Mouse (Mus musculus) gastrocnemius, adult 8-10 months (tissue): Measurements from ENCODE around the gene Basp1. TPM values are rescaled to one million over a fixed set of nuclear protein-coding genes. Genes with fewer than 3 reads are reported as not detected.
A peak's percentile ranks its signal among the peaks of the same experiment; 100 is the strongest.

Source experiments
- DNase-seq, 2 experiments: peaks; one replicate each; pipeline ENCODE4 v3.0.0; 2022; ENCODE audit warnings: low spot score in 2 of 2
- total RNA-seq, 4 experiments: library from RNA; stranded (reverse); gene quantifications; 2 replicates each; pipeline ENCODE4 v1.2.4; 2022

Basp1 gene
- total RNA-seq, 4 experiments from 2014 or later: 0.34 to 1.5 (median 0.75) TPM

GRCm38 (mm10) chr15:25416367-25416766 is 2.8 kb upstream of the Basp1 start:
- DNase-seq: no peak

GRCm38 (mm10) chr15:25415958-25416357 is 2.4 kb upstream of the Basp1 start:
- DNase-seq: no peak

DNA sequence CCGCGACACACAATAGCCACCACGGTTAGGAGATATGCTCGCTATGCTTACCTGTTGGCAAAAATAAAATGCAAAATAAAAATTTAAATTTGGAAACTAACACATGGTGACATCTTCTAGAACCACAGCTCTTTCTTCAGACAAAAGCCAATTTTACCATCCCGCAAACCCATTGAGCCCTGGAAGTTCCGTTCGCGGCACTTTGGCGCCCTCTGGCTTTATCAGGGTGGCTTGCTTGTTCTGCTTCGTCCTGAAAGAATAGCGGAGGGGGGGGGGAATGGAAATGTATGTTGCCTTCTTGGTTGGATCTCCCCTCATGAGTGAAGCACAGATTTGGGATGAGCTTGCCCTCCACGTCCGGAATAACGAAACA is 1.2 kb upstream of the Basp1 start:
- DNase-seq: peak; percentile 53 to 57

DNA sequence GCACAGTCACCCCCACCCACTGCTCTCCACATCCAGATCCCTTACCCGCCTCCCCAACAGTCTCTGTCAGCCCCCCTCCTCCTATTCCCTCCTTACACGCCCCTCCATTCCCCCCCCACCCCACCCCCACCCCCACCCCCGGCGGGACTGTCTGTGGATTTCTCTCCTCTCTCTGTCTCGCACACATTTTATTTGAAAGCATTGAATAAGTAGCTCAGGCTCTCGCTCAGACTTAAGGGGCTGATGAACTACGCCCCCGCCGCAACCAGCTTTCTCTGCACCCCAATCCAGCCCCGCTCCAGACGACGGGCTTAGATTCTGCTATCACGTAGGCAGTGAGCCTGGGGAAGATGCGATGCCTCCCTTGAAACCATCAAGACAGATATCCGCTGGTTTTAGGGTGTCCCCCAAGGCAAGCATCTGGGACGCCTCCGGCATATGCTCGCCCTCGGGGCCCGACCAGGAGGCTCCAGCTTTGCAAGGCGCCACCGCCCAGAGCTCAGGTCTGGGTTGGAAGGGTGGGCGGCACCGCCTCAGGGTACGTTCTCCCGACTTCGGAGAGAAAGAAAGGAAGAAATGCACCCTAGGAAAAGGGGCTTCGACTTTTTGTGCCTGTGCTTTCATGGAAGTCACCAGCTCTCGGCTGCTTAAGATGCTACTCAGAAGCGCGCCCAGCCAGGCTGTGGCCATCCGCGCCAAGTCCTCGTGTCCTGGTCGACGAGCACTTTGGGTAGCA is 615 bp upstream of the Basp1 start:
- no peak for DNase-seq

- no peak for DNase-seq
Observed at GRCm38 (mm10) chr15:25412761-25413261, 753 bp downstream of the Basp1 start.

- no peak for DNase-seq
Observed at GRCm38 (mm10) chr15:25412171-25412641, 1.4 kb downstream of the Basp1 start.

- no peak for DNase-seq
Observed at GRCm38 (mm10) chr15:25411461-25411860, 2.1 kb downstream of the Basp1 start.

DNA sequence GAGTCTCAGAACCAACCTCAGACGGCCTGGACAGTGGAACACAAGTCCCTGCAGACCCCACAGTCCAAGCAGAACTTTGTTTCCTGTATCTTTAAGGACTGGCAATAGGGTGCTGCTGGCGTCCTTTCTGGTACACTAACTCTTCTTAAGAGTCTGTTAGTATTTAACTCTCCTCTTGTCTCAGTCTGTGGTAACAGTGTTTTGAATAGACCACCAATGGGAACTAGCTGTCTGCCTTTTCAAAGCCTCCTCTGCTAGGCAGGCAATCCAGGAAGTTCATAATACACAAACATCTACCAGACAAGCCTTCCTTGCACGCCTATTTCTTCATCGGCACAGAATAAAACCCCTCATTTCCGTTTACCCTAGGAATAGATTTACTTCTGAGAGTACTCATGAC is 7.6 kb downstream of the Basp1 start:
- DNase-seq: no peak

DNA sequence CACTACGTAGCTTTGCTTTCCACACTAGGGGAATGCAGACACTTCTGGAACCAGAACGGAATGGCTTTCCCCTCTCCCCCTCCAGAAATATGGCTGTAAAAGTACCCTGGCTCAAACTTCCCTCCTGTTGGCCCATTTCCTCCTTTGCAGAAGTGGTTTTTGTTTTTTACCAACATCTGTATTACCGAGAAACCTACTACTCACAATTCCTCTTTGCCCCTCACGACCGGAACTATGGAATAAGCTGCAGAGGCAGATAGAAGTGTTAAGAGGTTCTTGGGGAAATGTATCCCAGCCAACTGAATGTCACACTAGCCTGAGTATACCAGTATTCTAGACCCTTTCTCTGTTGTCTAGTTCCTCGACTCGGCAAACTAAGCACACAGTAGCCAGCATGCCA is 9.7 kb downstream of the Basp1 start:
- DNase-seq: no peak

GRCm38 (mm10) chr15:25402001-25402400 is 11.6 kb downstream of the Basp1 start:
- no peak for DNase-seq

DNA sequence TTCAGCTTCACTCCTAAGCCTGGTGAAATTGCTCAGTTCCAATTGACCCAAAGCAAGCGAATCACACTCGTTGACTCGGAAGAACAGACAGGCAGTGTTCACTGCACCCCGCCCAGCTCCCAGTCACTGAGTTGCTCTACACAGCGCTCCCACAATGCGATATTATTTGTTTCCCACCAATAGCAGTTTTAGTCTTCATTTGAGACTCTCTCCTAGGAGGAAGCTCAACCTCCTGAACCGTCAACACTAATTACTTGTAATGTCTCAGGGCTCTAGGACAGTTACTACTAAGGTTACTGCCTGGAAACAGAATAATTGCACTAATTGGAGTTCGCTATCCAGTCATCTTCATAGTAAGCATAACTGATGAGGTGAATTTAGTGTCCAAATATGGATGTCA is 13.3 kb downstream of the Basp1 start:
- DNase-seq: no peak

DNA sequence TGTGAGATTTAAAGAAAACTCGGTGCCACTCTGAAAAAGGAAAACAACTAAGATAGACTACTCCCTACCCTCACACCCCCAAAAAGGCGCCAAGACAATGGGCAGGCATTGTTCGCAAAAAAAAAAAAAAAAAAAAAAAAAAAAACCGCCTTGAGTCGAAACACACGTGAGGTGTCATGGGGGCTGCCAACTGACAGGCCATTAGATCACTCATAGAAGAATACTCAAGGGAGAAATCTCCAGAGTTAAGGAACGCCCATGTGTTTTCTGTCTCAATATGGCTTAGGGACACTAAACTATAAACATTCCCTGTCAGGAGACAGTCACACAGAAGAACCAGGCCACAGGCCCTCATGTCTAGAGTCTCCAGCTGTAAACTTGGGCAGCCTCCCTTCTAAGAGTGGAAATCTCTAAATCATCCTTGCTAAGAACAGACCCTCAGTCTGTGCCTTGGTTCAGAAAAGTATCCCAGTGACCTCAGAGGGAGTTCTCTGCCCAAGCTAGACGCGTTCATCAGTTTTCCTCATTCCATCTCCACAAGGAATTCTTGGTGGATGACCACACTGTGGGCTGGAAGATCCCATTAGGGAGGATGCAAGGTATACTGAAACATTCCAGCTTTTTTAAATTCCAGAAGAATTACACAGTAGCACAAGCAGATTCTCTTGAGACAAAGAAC is 17.5 kb downstream of the Basp1 start:
- DNase-seq: no peak

DNA sequence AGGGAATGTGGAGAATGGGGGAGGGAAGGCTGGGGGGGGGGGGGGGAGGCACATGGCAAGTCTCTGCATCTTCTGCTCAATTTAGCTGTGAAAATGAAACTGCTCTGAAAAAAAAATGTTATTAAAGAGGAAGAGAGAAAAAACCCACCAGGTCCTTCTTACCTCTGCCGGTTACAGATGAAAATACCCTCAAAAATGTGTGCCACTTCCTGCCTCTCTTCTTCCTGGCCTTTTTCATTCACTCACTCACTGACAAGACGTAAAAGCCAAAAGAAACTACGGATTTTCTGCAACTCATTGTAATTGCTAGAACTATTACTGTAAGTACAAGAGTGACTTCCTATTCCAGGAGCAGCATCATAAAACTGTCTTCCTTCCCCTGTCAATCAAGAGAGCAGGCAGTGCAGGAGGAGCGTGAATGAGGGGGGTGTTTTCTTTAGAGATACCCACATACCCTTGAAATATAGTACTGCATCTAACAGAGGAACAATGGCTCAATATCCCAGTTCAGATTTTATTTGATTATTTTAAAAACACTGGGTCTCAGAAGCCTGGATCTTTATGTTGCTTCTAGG is 21.0 kb downstream of the Basp1 start:
- no peak for DNase-seq

GRCm38 (mm10) chr15:25391210-25391609 is 22.4 kb downstream of the Basp1 start:
- no peak for DNase-seq

DNA sequence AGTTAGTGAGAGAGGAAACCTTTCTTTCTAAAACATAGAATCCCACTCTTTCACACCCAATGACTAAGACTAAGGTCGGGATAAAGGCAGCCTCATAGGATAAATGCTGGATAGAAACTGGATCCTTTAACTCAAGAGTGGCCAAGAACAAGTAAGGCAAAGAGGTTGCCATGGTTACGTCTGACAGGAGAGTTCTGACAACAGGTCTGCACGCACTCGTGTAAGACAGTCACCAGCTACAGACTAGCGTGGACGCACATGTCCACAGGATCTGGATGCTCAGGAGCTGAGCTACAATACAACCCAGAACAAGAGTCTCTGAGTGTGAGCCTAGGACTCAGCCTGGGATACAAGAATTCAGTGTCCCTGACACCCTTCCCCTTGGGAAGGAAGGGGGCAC is 26.0 kb downstream of the Basp1 start:
- no peak for DNase-seq

GRCm38 (mm10) chr15:25380051-25380450 is 33.5 kb downstream of the Basp1 start:
- DNase-seq: no peak

GRCm38 (mm10) chr15:25378707-25379106 is 34.9 kb downstream of the Basp1 start:
- DNase-seq: no peak

GRCm38 (mm10) chr15:25376914-25377313 is 36.6 kb downstream of the Basp1 start:
- no peak for DNase-seq

- no peak for DNase-seq
Observed at GRCm38 (mm10) chr15:25373486-25373885, 40.1 kb downstream of the Basp1 start.

GRCm38 (mm10) chr15:25369522-25369921 is 44.0 kb downstream of the Basp1 start:
- DNase-seq: no peak

DNA sequence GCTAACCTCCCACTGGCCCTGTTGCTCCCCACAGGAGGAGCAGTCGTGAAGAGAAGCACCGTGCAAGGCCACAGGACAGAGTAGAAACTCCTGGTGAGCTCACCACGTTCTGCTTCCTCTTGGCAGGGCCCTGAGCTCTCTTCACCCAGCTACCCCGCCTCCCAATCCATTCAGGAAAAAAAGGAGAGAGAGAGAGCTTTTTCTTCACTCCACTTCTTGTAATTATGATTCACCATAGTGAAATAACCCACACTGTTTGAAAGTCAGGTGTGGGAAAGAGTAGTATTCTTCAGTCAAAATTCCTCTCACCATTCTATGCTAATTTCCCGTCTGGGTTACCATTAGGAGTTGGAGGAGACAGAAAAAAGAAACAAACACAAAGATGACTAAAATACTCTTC is 48.1 kb downstream of the Basp1 start:
- no peak for DNase-seq

DNA sequence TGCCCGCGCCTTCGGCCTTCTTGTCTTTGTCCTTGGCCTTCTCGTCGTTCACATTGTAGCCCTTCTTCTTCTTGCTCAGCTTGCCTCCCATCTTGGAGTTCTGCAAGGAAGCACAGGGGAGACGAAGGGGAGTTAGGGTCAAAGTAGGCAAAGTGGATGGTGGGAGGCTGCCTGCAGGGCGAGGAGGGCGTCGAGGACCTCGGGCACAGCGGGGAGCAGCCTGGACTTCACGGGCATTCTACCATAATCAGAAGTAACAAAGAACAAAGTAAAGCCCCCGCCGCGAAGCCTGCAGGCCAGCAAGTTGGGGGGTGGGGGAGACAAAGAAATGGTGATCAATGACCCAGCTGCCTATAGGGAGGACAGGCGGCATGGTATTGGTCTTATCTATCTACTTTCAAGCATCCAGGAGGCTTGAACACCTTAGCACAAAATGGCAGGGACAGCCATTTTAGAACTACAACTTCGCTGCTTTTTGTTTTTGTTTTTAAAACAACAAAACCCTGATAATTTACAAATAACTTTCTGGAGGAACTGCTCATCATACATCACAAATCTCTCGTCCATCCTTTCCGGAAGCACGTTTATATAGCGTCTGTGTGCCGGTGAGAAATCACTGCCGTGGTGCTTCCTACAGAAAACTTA is 48.6 kb downstream of the Basp1 start:
- no peak for DNase-seq
